Mouse (Mus musculus) liver, adult (tissue): Measurements from ENCODE around the gene Rgl1.

Experiments
- GATA4 ChIP-seq: IDR thresholded peaks from 2 replicates; pipeline ENCODE4 v1.6.1; 2014; ENCODE audit warnings: mild to moderate bottlenecking, low read length; ENCODE audit not compliant: insufficient replicate concordance

Gene Rgl1

DNA sequence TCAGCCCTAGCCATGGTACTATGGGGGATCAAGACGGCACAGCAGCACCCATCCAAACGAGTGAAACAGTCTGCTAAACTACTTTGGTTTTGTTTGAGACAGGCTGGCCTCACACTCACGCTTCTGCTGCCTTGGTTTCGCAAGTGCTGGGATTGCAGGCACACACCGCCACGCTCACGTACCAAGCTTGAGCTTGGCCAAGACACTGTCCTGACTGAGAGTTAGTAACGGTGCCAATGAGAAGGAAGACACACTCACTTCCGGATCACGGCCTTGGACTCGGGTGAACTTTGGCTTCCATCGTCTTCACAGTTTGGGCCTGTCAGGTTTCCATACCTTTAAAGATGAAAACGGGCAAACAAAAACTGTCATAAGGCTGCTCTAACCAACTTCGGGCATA lies 194.8 kb downstream of the Rgl1 start:
- no peak for TF ChIP-seq GATA4

DNA sequence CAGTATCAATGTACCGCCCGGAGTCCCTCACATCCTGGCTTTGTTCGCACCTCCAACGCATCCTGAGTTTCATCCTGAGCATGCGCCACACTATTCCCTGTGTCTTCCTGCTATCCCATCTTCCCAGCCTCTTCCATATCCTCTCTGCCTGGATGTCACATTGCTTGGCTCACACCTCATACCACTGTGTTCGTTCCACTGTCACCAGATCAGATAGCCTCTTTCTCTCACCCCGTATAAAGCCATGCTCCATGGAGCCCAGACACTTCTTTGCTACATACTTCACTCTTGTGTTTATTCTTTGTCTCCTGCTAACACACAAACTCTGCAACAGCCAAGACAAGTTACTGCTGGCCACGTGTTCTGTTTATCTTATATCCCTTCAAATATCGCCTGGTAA lies 195.5 kb downstream of the Rgl1 start:
- no peak for TF ChIP-seq GATA4

GRCm38 (mm10) chr1:152563282-152563681 lies 202.9 kb downstream of the Rgl1 start:
- no peak for TF ChIP-seq GATA4

GRCm38 (mm10) chr1:152562877-152563276 lies 203.3 kb downstream of the Rgl1 start:
- TF ChIP-seq GATA4: no peak

DNA sequence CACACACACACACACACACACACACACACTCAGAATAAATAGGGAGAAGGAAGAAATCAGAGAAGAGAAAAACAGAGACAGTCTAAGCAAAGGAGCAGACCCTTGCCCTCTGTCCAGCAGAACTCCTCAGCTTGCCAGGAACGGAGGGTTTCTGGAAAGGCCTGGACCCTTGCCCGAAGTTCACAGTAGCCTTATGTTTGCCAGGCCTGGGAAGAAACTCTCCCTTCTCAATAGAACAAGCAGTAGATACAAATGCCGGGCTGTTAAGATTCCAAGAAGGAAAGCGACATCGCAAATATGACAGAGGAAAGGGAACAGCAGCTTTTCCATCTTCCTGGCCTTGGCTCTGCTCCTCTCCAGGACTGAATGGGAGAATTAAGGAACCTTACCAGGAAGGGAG lies 205.7 kb downstream of the Rgl1 start:
- no peak for TF ChIP-seq GATA4

- TF ChIP-seq GATA4: peak; percentile 60; the same call in 1 of the 2 replicates
Observed at GRCm38 (mm10) chr1:152556576-152557281, 209.4 kb downstream of the Rgl1 start.

- no peak for TF ChIP-seq GATA4
Observed at GRCm38 (mm10) chr1:152555944-152556573, 210.1 kb downstream of the Rgl1 start.

DNA sequence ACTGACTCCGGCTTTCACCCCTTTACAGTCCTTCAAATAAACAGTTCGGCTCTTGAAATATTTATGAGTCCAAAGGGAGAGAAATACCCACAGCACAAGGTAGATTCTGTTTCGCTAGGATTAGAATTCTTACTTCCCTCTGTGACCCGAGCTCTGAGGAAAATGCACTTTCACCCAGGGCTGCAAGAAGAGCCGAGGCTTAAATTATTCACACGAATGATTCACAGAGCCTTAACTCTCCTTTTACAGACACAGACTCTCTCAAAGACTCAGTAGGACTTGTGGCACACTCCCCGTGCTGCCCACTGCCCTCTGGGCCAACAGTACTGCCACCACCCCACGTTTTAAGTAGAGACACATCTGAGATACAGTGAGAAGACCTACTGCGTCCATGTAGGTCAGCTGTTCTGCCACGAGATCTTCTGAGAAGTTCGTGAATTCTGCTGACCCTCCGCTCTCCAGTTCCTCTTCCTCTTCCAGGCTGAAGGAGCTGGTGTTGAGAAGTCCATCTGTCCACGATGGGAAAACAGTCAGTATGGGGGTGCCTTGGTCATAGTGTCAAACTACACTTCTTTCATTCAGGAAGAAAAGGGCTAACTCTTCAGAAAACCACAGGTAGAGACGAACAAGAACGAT lies 212.1 kb downstream of the Rgl1 start:
- no peak for TF ChIP-seq GATA4

GRCm38 (mm10) chr1:152550973-152551372 lies 215.2 kb downstream of the Rgl1 start:
- TF ChIP-seq GATA4: no peak

DNA sequence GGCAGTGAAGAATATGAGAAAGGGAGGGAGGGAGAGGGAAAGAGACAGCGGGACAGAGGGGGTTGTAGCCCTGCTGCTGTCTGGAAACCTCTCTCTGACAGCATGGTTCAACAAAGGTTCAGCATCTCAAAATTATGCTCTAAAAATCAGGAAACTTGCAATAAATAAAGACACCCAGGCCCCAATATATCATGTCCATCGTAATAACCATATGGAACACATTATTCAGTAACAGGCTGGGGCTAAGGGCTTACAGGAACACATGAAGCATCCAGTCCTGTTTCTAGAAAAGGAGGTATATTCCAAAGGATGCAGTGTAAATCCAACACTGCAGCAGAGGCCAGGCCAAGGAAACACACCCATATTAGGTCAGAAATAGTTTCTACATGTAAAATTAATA lies 215.6 kb downstream of the Rgl1 start:
- no peak for TF ChIP-seq GATA4

GRCm38 (mm10) chr1:152549061-152549738 lies 217.0 kb downstream of the Rgl1 start:
- no peak for TF ChIP-seq GATA4

GRCm38 (mm10) chr1:152543449-152544159 lies 222.5 kb downstream of the Rgl1 start:
- TF ChIP-seq GATA4: no peak

GRCm38 (mm10) chr1:152542747-152543378 lies 223.3 kb downstream of the Rgl1 start:
- TF ChIP-seq GATA4: no peak

DNA sequence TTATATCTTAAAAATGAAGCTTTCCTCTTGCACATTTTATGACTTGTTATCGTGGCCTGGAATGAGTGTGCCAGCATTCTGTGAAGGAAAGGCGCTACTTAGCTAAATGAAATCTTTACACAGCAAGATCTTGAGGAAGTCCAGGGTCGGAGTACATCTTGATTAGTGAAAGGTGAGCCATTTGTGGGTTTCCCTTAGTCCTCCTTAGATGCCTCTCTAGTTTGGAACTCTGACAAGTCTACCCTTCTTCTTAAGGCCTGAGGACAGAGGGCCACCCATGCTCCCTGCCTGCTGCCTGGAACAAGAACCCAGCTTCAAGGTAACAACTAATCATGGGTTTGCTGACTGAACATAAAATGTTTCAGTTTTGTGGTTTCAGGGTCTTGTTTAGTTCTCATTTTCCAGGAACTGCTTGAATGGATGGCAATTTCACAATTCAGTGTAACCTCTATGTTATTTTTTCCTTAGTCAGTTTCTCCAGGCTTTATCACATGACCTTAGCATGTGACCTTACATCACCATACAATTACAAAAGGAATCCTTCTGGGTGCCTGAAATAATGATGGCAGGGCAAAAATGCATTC lies 225.8 kb downstream of the Rgl1 start:
- TF ChIP-seq GATA4: no peak
